Mouse (Mus musculus) liver, adult 2 months (tissue): ENCODE data around the gene Pla2g12b. TPM values are rescaled to one million over a fixed set of nuclear protein-coding genes. Genes with fewer than 3 reads are reported as not detected.

Experiments
- DNase-seq: peaks from one replicate; pipeline ENCODE4 v3.0.0-alpha.2; 2011; ENCODE audit warnings: low read depth, low spot score; ENCODE audit errors: extremely low read depth
- H3K27ac ChIP-seq: fragments of 200-500 bp; replicated peaks from 2 replicates; pipeline ENCODE4 v1.5.1; 2012; ENCODE audit warnings: low read depth, mild to moderate bottlenecking, control low read depth, inconsistent platforms, low read length; ENCODE audit not compliant: insufficient read depth
- H3K27me3 ChIP-seq: fragments of 200-500 bp; 2 replicates; pipeline ENCODE4 v1.6.1; 2012; ENCODE audit warnings: mild to moderate bottlenecking, moderate library complexity, low read length, inconsistent platforms; ENCODE audit not compliant: control insufficient read depth, insufficient read depth
- H3K36me3 ChIP-seq: fragments of 200-500 bp; 2 replicates; pipeline ENCODE4 v1.6.1; 2012; ENCODE audit warnings: low read length, inconsistent platforms; ENCODE audit not compliant: control insufficient read depth, insufficient read depth
- H3K4me1 ChIP-seq: fragments of 200-500 bp; 2 replicates; pipeline ENCODE4 v1.6.1; 2011; ENCODE audit warnings: low read length; ENCODE audit not compliant: control insufficient read depth, insufficient read depth
- H3K4me3 ChIP-seq: fragments of 200-500 bp; 2 replicates; pipeline ENCODE4 v1.5.1; 2011; ENCODE audit warnings: low read depth, mild to moderate bottlenecking, control low read depth, low read length, moderate library complexity; ENCODE audit not compliant: insufficient read depth
- H3K79me2 ChIP-seq: fragments of 200-500 bp; 2 replicates; pipeline ENCODE4 v1.6.1; 2012; ENCODE audit warnings: inconsistent platforms, mild to moderate bottlenecking, low read length, moderate library complexity; ENCODE audit not compliant: control insufficient read depth, insufficient read depth
- H3K9ac ChIP-seq: fragments of 200-500 bp; 2 replicates; pipeline ENCODE4 v1.6.1; 2012; ENCODE audit warnings: low read depth, mild to moderate bottlenecking, control low read depth, inconsistent platforms, low read length
- CTCF ChIP-seq: fragments of 200-500 bp; IDR thresholded peaks from 2 replicates; pipeline ENCODE4 v1.5.1; 2011; ENCODE audit warnings: low read depth, low read length, control low read depth
- POLR2A ChIP-seq: fragments of 200-500 bp; IDR thresholded peaks from 2 replicates; pipeline ENCODE4 v1.6.1; 2011; ENCODE audit warnings: low read length, control low read depth; ENCODE audit not compliant: insufficient read depth; ENCODE audit errors: extremely low read depth
- WGBS: fragments of 180-500 bp; shearing (Covaris S2); methylation state at CpG from one replicate; pipeline ENCODE4 v1.1.7; 2018; 5-methylcytosine and 5-hydroxymethylcytosine counted together
- polyA plus RNA-seq: library from polyadenylated mRNA; depleted of rRNA; stranded (reverse); fragments of >200 nt; gene quantifications from 2 replicates; pipeline ENCODE4 v1.2.3, GENCODE M21; 2012
- total RNA-seq: library from RNA; depleted of rRNA; stranded (reverse); fragments of >200 nt; gene quantifications from 2 replicates; pipeline ENCODE4 v1.2.3, GENCODE M21; 2014

The Pla2g12b gene
- total and polyA plus RNA-seq, 2 experiments: 58.5 to 66.6 TPM

DNA sequence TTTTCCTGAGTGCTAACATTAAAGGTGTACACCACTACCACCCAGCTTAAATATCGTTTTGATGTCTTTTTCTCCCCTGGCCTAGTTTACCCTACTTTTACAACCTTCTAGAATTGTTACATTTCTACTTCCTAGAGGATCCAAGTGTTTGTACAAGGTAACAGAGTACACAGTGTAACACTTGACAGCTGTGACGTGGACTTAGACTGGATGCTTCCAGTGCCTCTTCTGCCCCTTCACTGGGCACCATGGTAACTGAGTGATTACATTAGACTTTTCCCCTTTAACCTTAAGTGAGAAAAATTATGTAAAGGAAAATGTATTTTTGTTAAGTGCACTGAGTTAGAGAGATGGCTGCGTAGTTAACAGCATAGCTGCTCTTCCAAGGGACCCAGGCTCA, 38.9 kb upstream of the Pla2g12b start:
- TF ChIP-seq CTCF: no peak
- TF ChIP-seq POLR2A: no peak
- H3K27ac ChIP-seq: no peak overlapping the region
- H3K27me3 ChIP-seq: no peaks in the 10 kb centered on the region
- H3K4me3 ChIP-seq: no peak overlapping the region
- H3K4me1 ChIP-seq: no peaks in the 10 kb centered on the region
- 82% methylated on average over 3 of the region's 3 CpGs for WGBS
- peaks cover 65% of the 10 kb centered on the region for H3K36me3 ChIP-seq
- H3K79me2 ChIP-seq: no peaks in the 10 kb centered on the region
- DNase-seq: no peak
- no peak overlapping the region for H3K9ac ChIP-seq

GRCm38 (mm10) chr10:59365804-59366589, 37.5 kb upstream of the Pla2g12b start:
- no peaks in the 10 kb centered on the region for H3K27me3 ChIP-seq
- no peak overlapping the region for H3K9ac ChIP-seq
- no peak overlapping the region for H3K27ac ChIP-seq
- no peak overlapping the region for H3K4me3 ChIP-seq
- WGBS: 56% methylated on average over 5 of the region's 5 CpGs
- DNase-seq: no peak
- no peaks in the 10 kb centered on the region for H3K79me2 ChIP-seq
- no peaks in the 10 kb centered on the region for H3K4me1 ChIP-seq
- no peak for TF ChIP-seq POLR2A
- no peak for TF ChIP-seq CTCF
- peaks cover 70% of the 10 kb centered on the region for H3K36me3 ChIP-seq

- H3K4me1 ChIP-seq: no peaks in the 10 kb centered on the region
- no peaks in the 10 kb centered on the region for H3K27me3 ChIP-seq
- no peaks in the 10 kb centered on the region for H3K79me2 ChIP-seq
- TF ChIP-seq CTCF (no peak), POLR2A (no peak)
- no peak for DNase-seq
- H3K27ac ChIP-seq: no peak overlapping the region
- peaks cover 74% of the 10 kb centered on the region for H3K36me3 ChIP-seq
- no peak overlapping the region for H3K9ac ChIP-seq
- WGBS: 95% methylated on average over 4 of the region's 4 CpGs
- no peak overlapping the region for H3K4me3 ChIP-seq
Observed at GRCm38 (mm10) chr10:59366746-59367145, 36.7 kb upstream of the Pla2g12b start.

GRCm38 (mm10) chr10:59367206-59367605, 36.3 kb upstream of the Pla2g12b start:
- H3K4me1 ChIP-seq: no peaks in the 10 kb centered on the region
- 61% methylated on average over 4 of the region's 4 CpGs for WGBS
- no peak overlapping the region for H3K9ac ChIP-seq
- no peak overlapping the region for H3K27ac ChIP-seq
- H3K36me3 ChIP-seq: peaks cover 73% of the 10 kb centered on the region
- no peak for DNase-seq
- no peak overlapping the region for H3K4me3 ChIP-seq
- no peaks in the 10 kb centered on the region for H3K27me3 ChIP-seq
- TF ChIP-seq CTCF (no peak), POLR2A (no peak)
- no peaks in the 10 kb centered on the region for H3K79me2 ChIP-seq

DNA sequence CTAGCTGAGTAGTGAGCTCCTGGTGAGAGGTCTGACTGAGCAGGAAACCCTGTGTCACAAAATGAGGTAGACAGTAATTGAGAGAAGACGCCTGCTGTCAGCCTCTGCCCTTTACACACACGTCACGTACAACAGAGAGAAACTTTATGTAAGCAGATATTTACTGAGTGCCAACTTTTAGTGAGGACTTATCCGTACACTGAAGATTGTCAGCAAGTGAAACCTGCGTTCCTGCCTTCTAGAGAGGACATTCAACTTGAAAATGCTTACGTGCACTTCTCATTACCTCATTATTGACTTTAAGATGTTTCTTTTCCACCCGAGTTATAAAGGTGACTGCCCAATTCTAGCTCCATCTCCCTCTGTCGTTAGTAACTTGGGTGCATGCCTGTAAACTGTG, 34.7 kb upstream of the Pla2g12b start:
- Histone ChIP-seq H3K4me1 (no peaks in the 10 kb centered on the region), H3K4me3 (no peak overlapping the region), H3K27ac (no peak overlapping the region), H3K9ac (no peak overlapping the region), H3K36me3 (peaks cover 72% of the 10 kb centered on the region), H3K27me3 (no peaks in the 10 kb centered on the region), H3K79me2 (no peaks in the 10 kb centered on the region)
- TF ChIP-seq POLR2A (no peak), CTCF (no peak)
- WGBS: 89% methylated on average over 8 of the region's 8 CpGs
- no peak for DNase-seq

- no peaks in the 10 kb centered on the region for H3K4me1 ChIP-seq
- H3K9ac ChIP-seq: no peak overlapping the region
- peaks cover 73% of the 10 kb centered on the region for H3K36me3 ChIP-seq
- H3K79me2 ChIP-seq: no peaks in the 10 kb centered on the region
- TF ChIP-seq POLR2A: no peak
- TF ChIP-seq CTCF: no peak
- no peak for DNase-seq
- 90% methylated on average over 9 of the region's 9 CpGs for WGBS
- H3K27ac ChIP-seq: no peak overlapping the region
- H3K4me3 ChIP-seq: no peak overlapping the region
- no peaks in the 10 kb centered on the region for H3K27me3 ChIP-seq
Observed at GRCm38 (mm10) chr10:59369426-59369825, 34.0 kb upstream of the Pla2g12b start.
